Mouse (Mus musculus) brown adipose tissue, adult 24 weeks (tissue): ENCODE results near the gene Flad1. TPM values are rescaled to one million over a fixed set of nuclear protein-coding genes. Genes with fewer than 3 reads are reported as not detected.
A peak's percentile ranks its signal among the peaks of the same experiment; 100 is the strongest.
"Not testable (repeated sequence)": the region's sequence is repeated elsewhere in the genome, so short reads cannot be mapped to it uniquely, and the experiment has no call there.

Source experiments
- H3K27ac ChIP-seq: fragments of 200-500 bp; replicated peaks from 2 replicates; pipeline ENCODE4 v1.5.1; 2012; ENCODE audit warnings: low read depth, mild to moderate bottlenecking, low read length
- H3K4me1 ChIP-seq: fragments of 200-500 bp; 2 replicates; pipeline ENCODE4 v1.6.1; 2012; ENCODE audit warnings: low read length, mixed read lengths; ENCODE audit not compliant: control insufficient read depth, insufficient read depth, insufficient read length
- H3K4me3 ChIP-seq: fragments of 200-500 bp; 2 replicates; pipeline ENCODE4 v1.5.1; 2012; ENCODE audit warnings: low read depth, mild to moderate bottlenecking, low read length, moderate library complexity; ENCODE audit not compliant: insufficient read depth
- polyA plus RNA-seq: library from polyadenylated mRNA; stranded (reverse); fragments of >200 nt; gene quantifications from 2 replicates; pipeline ENCODE4 v1.2.4, GENCODE M21; 2012; ENCODE audit not compliant: missing spikeins, insufficient read depth, insufficient read length

Flad1 gene
- polyA plus RNA-seq, 1 experiment, result 33.4 TPM

- Histone ChIP-seq H3K27ac (peak within 1 kb of the TSS; percentile 76), H3K4me1 (peaks cover 9% of the 10 kb centered on the region; the same call in 1 of the 2 replicates), H3K4me3 (peak within 1 kb of the TSS; percentile 75)
Measured at GRCm38 (mm10) chr3:89436176-89437113, 24.8 kb upstream of the Flad1 start, which contains the start of gene Pbxip1. Gene Pbxip1, plus strand, starts transcription at chr3:89436706.

DNA sequence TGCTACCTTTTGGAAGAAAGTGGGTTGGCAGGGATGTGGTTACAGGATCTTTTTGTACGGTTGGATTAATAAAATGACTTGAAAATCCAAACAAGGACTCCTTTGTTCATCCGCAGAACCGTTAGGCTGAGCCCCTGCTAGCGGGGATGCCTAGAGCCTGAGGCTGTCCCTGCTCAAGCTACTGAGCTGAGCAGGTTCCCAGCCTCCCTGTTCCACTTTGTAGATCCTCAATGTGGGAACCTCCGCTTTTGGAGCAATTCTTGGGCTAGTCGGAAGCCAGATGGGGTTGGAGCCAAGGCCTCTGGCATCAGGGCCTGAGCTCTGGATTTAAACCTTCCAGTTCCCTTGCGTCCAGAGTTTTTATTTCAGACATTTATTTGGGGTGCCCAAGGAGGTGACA lies 23.4 kb upstream of the Flad1 start:
- Histone ChIP-seq H3K4me1 (peaks cover 14% of the 10 kb centered on the region; the same call in 1 of the 2 replicates), H3K27ac (no peak overlapping the region), H3K4me3 (no peak overlapping the region)

GRCm38 (mm10) chr3:89434532-89434931 lies 22.9 kb upstream of the Flad1 start:
- Histone ChIP-seq H3K27ac (no peak overlapping the region), H3K4me1 (peaks cover 14% of the 10 kb centered on the region; the same call in 1 of the 2 replicates), H3K4me3 (no peak overlapping the region)

DNA sequence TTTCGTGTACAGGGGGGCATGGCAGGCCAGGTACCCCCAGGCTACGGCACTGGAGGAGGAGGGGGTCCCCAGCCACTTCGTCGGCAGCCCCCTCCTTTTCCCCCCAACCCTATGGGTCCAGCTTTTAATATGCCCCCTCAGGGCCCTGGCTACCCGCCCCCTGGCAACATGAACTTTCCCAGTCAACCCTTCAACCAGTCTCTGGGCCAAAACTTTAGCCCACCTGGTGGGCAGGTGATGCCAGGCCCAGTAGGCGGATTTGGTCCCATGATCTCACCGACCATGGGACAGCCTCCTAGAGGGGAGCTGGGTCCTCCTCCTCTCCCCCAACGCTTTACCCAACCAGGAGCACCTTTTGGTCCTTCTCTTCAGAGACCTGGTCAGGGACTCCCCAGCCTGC lies 20.9 kb upstream of the Flad1 start:
- H3K27ac ChIP-seq, result no peak overlapping the region
- H3K4me1 ChIP-seq, result peaks cover 11% of the 10 kb centered on the region; the same call in 1 of the 2 replicates
- H3K4me3 ChIP-seq, result no peak overlapping the region

DNA sequence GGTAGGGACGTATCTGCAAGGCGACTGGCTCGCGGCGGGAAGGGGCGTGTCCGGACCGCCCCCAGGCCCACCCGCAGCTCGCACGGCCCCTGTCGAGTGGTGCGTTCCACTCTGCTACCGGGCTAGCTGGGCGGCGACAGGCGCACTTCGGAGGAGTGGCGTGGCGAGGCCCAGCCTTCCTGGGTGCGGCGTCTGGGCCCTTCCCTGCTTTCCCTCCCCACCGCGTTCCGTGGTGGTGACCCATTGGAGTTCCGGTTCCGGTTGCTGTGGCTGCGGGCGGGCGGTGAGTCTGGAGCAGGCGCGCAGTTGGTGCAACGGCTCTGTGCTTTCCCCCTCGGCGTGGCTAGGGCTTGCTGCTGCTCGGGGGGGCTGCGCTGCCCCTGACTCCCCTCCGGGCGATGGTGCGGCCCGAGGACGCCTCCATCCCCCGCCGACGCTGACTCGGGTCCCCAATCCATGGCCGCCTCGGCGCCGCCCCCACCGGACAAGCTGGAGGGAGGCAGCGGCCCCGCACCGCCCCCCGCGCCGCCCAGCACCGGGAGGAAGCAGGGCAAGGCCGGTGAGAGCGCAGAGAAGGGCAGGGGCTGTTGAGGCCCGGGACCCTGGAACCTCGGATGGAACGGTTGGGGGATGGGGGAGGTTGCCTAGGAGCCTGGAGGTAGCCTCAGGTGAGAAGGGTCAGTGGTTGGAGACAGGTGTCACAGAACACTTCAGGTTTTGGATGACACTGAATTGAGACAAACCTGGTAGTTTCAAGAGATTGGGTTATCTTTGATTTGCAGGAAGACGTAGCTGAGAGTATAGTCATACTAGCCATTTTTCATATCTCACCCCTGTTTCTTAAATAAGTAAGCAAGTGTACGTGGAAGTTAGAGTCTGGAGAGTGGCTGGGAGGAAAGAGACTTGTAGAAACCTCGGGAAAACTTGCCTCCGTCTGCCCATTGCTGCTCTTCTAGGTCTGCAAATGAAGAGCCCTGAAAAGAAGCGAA lies 18.8 kb upstream of the Flad1 start, which contains the start of gene Pygo2:
Pygo2 (plus strand) TSS at position 44 of the 989 bp plus-strand sequence.
- peak within 1 kb of the TSS; percentile 66 for H3K27ac ChIP-seq
- peaks cover 5% of the 10 kb centered on the region; the same call in 1 of the 2 replicates for H3K4me1 ChIP-seq
- peak within 1 kb of the TSS; percentile 79 for H3K4me3 ChIP-seq

DNA sequence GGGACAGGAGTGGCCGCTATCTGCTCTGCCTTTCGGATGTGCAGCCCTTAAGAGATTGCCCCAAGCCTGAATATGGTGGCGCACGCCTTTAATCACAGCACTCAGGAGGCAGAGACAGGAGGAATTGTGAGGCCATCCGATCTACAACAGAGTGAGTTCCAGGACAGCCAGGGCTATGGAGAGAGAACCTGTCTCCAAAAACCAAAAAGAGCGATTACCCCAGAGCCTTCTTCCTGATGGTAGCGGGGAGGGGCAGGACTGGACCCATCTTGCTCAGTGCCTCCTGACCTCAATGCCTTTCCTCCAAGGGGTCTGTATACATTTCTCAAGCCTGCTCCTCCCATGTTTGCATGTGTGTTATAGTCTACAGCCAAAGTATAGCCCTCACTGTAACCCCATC lies 17.4 kb upstream of the Flad1 start:
- not testable (repeated sequence) for H3K4me1 ChIP-seq, H3K4me3 ChIP-seq, H3K27ac ChIP-seq

DNA sequence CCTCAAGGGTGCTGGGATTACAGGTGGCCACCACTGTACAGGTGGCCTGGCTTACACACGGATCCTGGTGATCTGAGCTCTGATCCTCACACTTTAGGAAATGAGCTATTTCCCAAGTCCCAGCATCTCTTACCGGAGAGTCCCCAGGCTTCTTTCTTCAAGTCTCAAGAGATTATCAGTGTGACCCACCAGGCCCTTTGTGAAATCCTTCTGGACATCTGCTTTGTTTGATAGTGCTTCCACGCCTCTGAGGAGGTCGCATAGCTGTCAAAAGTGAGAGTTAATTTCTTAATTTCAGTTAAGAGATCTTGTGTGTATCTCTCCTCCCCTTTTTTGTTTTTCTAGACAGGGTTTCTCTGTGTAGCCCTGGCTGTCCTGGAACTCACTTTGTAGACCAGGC lies 14.2 kb upstream of the Flad1 start:
- Histone ChIP-seq H3K4me1 (peaks cover 6% of the 10 kb centered on the region), H3K27ac (no peak overlapping the region), H3K4me3 (no peak overlapping the region)

DNA sequence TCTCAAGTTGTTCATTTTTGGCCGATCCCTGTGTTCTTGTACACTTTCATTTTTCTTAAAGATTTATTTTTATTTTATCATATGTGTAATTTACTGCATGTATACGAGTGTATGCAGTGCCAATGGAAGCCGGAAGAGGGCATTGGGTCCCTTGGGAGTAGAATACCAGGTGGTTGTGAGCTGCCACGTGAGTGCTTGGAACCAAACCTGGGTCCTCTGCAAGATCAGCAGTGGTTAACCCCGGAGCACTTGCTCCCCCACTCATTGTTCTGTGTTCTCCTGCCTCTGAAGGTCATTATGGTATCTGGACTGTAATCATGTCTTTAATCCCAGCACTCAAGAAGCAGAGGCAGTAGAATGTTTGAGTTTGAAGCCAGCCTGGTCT lies 13.5 kb upstream of the Flad1 start:
- peaks cover 6% of the 10 kb centered on the region for H3K4me1 ChIP-seq
- H3K4me3 ChIP-seq, result no peak overlapping the region
- no peak overlapping the region for H3K27ac ChIP-seq

DNA sequence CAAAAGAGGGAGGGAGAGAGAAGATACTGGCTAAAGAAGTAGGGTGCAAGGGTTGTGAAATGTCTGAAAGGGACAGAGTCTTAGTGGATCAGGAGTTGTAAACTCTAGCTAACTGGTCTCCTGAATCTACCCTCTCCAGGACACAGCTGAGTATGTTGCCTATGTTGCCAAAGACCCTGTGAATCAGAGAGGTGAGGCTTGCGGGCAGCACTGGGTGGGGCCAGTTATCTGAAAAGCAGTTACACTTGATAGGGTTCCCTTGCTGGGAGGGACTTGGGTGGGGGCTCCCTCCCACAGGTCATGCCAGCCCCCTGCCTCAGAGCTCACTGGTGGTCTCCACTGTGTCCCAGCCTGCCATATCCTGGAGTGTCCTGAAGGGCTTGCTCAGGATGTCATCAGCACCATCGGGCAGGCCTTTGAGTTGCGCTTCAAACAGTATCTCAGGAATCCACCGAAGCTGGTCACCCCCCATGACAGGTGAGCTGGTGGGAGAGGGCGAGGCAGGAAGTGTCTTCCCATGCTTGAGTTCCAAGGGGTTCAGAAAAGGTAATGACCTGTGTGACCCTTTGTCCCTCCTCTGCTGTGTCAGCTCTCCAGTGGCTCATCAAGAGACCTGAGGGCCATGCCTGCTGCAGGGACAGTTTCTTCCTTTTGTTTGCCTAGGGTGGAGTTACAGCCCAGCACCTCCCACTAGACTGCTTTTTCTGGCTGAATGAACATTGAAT lies 12.9 kb upstream of the Flad1 start:
- Histone ChIP-seq H3K27ac (no peak overlapping the region), H3K4me3 (no peak overlapping the region), H3K4me1 (peaks cover 7% of the 10 kb centered on the region)

- H3K4me1 ChIP-seq, result peaks cover 7% of the 10 kb centered on the region
- H3K27ac ChIP-seq, result no peak overlapping the region
- H3K4me3 ChIP-seq, result no peak overlapping the region
Measured at GRCm38 (mm10) chr3:89422556-89423205, 11.0 kb upstream of the Flad1 start.

GRCm38 (mm10) chr3:89421810-89422473 lies 10.3 kb upstream of the Flad1 start:
- peaks cover 7% of the 10 kb centered on the region for H3K4me1 ChIP-seq
- H3K4me3 ChIP-seq, result peak overlapping the region; percentile 40
- 0 out of 2 replicates have a peak overlapping the region, but pooled peaks have one; percentile 71 for H3K27ac ChIP-seq

DNA sequence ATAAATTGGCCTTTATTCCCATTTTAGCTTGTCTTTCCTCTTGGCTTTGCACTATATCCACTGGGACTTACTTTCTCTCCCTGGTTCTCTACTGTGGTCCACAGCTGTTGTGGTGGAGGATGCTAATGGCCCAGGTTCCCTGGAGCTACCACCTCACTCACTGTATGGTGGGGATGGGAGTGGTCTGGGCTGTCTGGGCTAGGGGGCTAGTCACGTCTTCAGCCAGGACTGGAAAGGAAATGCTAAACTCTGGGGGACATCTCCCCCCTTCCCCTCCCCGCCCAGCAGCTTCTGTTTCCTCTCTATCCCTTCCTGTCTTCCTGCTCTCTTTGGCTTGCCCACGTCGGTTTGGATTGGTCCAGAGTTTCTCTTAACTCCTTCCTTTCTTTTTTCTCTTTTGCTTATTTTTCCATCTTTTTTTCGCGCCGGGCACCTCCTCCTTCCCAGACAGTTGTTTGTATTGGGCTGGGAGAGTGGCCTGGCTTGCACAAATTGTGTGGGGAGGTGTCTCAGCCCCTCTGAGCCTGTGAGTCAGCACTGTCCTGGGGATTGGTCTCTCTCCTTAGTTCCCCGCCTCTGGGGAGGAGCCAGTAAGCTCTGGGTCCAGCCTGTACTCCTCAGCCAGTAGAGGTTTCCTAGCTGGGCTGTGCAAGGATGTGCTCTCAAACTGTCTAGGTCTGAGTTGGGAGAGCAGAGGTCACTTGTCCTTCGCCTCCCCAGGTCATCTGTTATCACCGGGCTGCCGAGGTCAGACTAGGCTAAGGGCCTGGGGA lies 9.5 kb upstream of the Flad1 start:
- Histone ChIP-seq H3K4me1 (peaks cover 7% of the 10 kb centered on the region), H3K4me3 (peak overlapping the region; percentile 40), H3K27ac (peak overlapping the region; percentile 71)

- 0 out of 2 replicates have a peak overlapping the region, but pooled peaks have one; percentile 26 for H3K4me3 ChIP-seq
- peak overlapping the region; percentile 71 for H3K27ac ChIP-seq
- H3K4me1 ChIP-seq, result peaks cover 7% of the 10 kb centered on the region
Measured at GRCm38 (mm10) chr3:89420421-89420820, 8.8 kb upstream of the Flad1 start.
